Mouse (Mus musculus): Measurements from ENCODE around the gene Trim62. TPM values are rescaled to one million over a fixed set of nuclear protein-coding genes. Genes with fewer than 3 reads are reported as not detected.

Trim62 gene
- polyA plus RNA-seq, 1 experiment from 2014 or later, result 20.6 TPM

DNA sequence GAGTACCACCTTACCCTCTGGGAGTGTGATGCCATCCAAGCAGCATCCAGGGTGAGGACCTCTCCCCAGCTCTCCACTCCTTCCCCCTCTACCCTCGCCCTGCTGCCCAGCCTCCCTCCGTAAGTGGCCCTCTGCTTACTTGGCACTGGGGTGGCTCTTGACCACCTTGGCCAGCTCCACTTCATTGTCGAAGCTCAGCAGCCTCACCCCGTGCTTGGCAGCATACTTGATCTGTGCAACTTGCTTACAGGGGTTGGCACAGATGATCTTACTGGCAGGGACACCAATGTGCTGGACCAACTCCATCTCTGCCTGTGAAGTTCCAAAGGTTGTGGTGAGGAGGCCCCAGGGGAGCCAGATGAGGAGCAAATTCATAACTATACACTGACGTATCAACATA, 67.1 kb downstream of the Trim62 start:
- ATAC-seq (ENCODE audit: insufficient read depth, low FRiP score, low TSS enrichment), result no peak
- Histone ChIP-seq H3K9me3 (ENCODE audit: control insufficient read depth, low read length) (no peaks in the 10 kb centered on the region), H3K4me3 (ENCODE audit: low read depth, low read length) (no peak overlapping the region), H3K27me3 (ENCODE audit: control insufficient read depth, insufficient read depth, low read length) (no peaks in the 10 kb centered on the region), H3K27ac (ENCODE audit: low read depth, low read length) (no peak overlapping the region), H3K4me2 (ENCODE audit: low read depth) (no peak overlapping the region), H3K9ac (ENCODE audit: low read length) (no peak overlapping the region), H3K4me1 (ENCODE audit: control insufficient read depth, insufficient read depth, low read length) (no peaks in the 10 kb centered on the region), H3K36me3 (ENCODE audit: control insufficient read depth, insufficient read depth, low read length) (no peaks in the 10 kb centered on the region)
- DNase-seq (ENCODE audit: low spot score), result no peak
- 89% methylated on average over 5 of the region's 5 CpGs for WGBS

DNA sequence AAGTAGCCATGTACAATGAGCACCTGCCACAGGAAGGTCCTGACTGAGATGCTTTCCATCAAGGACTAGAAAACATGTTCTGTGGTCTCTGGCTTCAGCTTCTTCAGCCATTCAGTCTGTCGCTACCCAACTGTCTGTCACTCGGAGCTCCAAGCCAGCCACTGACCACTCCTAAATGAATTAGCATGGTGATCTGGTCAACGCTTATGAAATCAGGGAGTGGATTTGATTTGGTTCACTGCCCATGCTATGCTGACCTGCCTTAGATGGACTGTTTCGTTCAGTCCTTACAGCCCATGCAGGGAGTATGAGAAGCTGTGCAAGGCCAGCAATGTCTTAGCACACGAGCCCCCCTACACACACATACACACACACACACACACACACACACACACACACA, 70.5 kb downstream of the Trim62 start:
- H3K36me3 ChIP-seq (ENCODE audit: control insufficient read depth, insufficient read depth, low read length), result no peaks in the 10 kb centered on the region
- H3K9ac ChIP-seq (ENCODE audit: low read length), result no peak overlapping the region
- H3K4me1 ChIP-seq (ENCODE audit: control insufficient read depth, insufficient read depth, low read length), result no peaks in the 10 kb centered on the region
- DNase-seq (ENCODE audit: low spot score), result no peak
- H3K27me3 ChIP-seq (ENCODE audit: control insufficient read depth, insufficient read depth, low read length), result no peaks in the 10 kb centered on the region
- H3K9me3 ChIP-seq (ENCODE audit: control insufficient read depth, low read length), result no peaks in the 10 kb centered on the region
- no peak for ATAC-seq (ENCODE audit: insufficient read depth, low FRiP score, low TSS enrichment)
- 87% methylated on average over 5 of the region's 5 CpGs for WGBS
- H3K4me3 ChIP-seq (ENCODE audit: low read depth, low read length), result no peak overlapping the region
- no peak overlapping the region for H3K27ac ChIP-seq (ENCODE audit: low read depth, low read length)
- H3K4me2 ChIP-seq (ENCODE audit: low read depth), result no peak overlapping the region

DNA sequence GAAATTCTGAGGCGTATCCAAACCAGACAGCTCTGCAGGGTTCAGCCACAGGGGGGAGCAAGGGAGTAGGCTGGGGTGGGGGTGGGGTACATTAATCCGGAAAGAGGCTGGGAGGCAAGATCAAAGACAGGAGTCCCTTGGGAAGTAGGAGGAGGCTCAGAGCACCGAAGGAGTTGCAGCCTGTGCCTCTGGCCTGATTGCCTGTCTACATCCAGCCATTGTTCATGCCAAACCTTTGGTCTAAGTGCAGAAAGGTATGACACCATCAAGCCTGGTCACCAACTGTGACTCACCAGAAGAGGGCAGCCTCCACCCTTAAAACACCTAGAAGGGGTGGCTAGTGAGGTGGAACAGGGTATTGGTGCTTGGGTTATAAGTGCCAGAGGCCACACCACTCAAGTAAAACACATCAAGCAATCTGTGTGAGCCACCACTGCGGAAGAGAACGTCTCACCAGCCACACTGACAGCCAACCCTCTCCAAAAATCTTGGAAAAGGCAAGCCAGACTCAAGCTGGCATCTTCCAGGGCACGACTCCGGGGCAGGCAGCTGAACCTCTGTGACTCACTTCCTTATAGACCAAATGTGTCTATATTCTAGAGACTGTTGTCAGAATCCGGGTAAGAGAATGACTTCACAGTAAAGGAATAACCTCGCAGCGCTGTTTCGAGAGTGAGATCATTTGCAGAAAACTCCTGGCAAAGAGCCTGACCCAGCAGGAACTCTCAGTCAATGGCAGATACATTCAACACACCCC, 74.0 kb downstream of the Trim62 start:
- no peaks in the 10 kb centered on the region for H3K36me3 ChIP-seq (ENCODE audit: control insufficient read depth, insufficient read depth, low read length)
- peaks cover 5% of the 10 kb centered on the region for H3K27me3 ChIP-seq (ENCODE audit: control insufficient read depth, insufficient read depth, low read length)
- no peak overlapping the region for H3K9ac ChIP-seq (ENCODE audit: low read length)
- no peak overlapping the region for H3K27ac ChIP-seq (ENCODE audit: low read depth, low read length)
- 0 out of 2 replicates have a peak, but pooled peaks cover 2% of the 10 kb centered on the region for H3K4me1 ChIP-seq (ENCODE audit: control insufficient read depth, insufficient read depth, low read length)
- H3K9me3 ChIP-seq (ENCODE audit: control insufficient read depth, low read length), result no peaks in the 10 kb centered on the region
- WGBS, result 52% methylated on average over 11 of the region's 11 CpGs
- H3K4me3 ChIP-seq (ENCODE audit: low read depth, low read length), result no peak overlapping the region
- DNase-seq (ENCODE audit: low spot score), result peak; percentile 55
- no peak for ATAC-seq (ENCODE audit: insufficient read depth, low FRiP score, low TSS enrichment)
- no peak overlapping the region for H3K4me2 ChIP-seq (ENCODE audit: low read depth)

DNA sequence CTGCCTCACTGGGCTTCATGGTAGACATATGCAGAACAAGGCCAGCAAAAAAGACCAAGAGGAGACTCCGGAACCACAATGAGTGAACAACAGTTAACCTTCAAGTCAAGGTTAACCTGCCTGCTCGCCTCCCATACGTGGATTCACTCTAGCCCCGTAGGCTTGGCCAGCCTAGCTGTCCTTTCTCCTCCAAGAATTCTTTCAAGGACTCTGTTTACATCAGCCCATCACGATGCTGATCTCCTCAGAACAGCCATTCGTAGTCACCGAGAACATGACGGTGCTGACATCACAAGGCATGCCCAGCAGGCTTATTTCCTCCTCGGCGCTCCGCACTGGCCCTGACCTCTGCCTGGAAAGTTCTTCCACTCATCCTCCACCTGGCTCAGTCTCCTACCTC, 74.8 kb downstream of the Trim62 start:
- Histone ChIP-seq H3K4me3 (ENCODE audit: low read depth, low read length) (no peak overlapping the region), H3K27ac (ENCODE audit: low read depth, low read length) (no peak overlapping the region), H3K9me3 (ENCODE audit: control insufficient read depth, low read length) (no peaks in the 10 kb centered on the region), H3K4me1 (ENCODE audit: control insufficient read depth, insufficient read depth, low read length) (0 out of 2 replicates have a peak, but pooled peaks cover 2% of the 10 kb centered on the region), H3K36me3 (ENCODE audit: control insufficient read depth, insufficient read depth, low read length) (no peaks in the 10 kb centered on the region), H3K27me3 (ENCODE audit: control insufficient read depth, insufficient read depth, low read length) (peaks cover 5% of the 10 kb centered on the region), H3K4me2 (ENCODE audit: low read depth) (no peak overlapping the region), H3K9ac (ENCODE audit: low read length) (no peak overlapping the region)
- no peak for DNase-seq (ENCODE audit: low spot score)
- WGBS, result 89% methylated on average over 11 of the region's 11 CpGs
- no peak for ATAC-seq (ENCODE audit: insufficient read depth, low FRiP score, low TSS enrichment)

DNA sequence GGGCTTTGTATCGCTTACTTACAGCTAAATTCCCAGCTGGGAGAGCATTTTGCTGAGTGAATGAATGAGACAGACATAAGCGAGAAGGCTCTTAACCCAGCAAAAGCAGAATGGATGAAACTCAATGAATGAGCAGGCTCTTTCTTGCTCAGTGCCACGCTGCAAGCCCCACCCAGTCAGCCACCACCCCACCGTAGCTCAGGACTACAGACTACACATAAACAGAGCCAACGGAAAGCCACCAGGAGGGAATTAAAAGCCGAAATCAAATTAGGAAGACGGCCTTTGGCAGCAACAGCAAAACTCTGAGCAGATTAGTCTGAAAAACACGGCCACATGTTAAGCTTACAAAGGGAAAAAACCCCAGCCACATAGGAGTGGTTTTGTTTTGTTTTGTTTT, 75.5 kb downstream of the Trim62 start:
- ATAC-seq (ENCODE audit: insufficient read depth, low FRiP score, low TSS enrichment) (no peak), DNase-seq (ENCODE audit: low spot score) (no peak)
- Histone ChIP-seq H3K9ac (ENCODE audit: low read length) (no peak overlapping the region), H3K36me3 (ENCODE audit: control insufficient read depth, insufficient read depth, low read length) (no peaks in the 10 kb centered on the region), H3K27me3 (ENCODE audit: control insufficient read depth, insufficient read depth, low read length) (peaks cover 5% of the 10 kb centered on the region), H3K4me1 (ENCODE audit: control insufficient read depth, insufficient read depth, low read length) (0 out of 2 replicates have a peak, but pooled peaks cover 2% of the 10 kb centered on the region), H3K9me3 (ENCODE audit: control insufficient read depth, low read length) (no peaks in the 10 kb centered on the region), H3K4me2 (ENCODE audit: low read depth) (no peak overlapping the region), H3K4me3 (ENCODE audit: low read depth, low read length) (no peak overlapping the region), H3K27ac (ENCODE audit: low read depth, low read length) (no peak overlapping the region)
- 81% methylated on average over 8 of the region's 8 CpGs for WGBS

DNA sequence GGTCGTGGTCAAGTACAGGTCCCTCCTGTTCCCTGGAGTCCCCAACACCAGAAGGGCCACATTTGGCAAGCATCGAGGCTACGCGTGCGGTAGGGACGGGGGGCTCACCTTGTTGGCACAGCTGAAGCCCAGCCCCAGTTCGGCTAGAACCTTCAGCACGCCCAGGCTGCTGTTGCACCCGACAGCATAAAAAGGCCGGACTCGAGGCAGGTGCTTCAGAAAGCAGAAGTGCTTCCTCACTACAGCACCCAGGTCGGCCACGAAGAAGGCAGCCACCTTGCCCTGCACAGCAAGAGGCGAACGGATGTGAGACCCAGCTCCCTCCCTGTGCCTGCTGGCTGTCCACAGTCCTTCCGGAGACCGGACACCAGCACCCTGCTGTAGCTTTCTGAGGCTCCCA, 76.3 kb downstream of the Trim62 start:
- 0 out of 2 replicates have a peak, but pooled peaks cover 2% of the 10 kb centered on the region for H3K4me1 ChIP-seq (ENCODE audit: control insufficient read depth, insufficient read depth, low read length)
- no peaks in the 10 kb centered on the region for H3K9me3 ChIP-seq (ENCODE audit: control insufficient read depth, low read length)
- DNase-seq (ENCODE audit: low spot score) (no peak), ATAC-seq (ENCODE audit: insufficient read depth, low FRiP score, low TSS enrichment) (no peak)
- H3K9ac ChIP-seq (ENCODE audit: low read length), result no peak overlapping the region
- no peak overlapping the region for H3K4me2 ChIP-seq (ENCODE audit: low read depth)
- no peak overlapping the region for H3K27ac ChIP-seq (ENCODE audit: low read depth, low read length)
- H3K36me3 ChIP-seq (ENCODE audit: control insufficient read depth, insufficient read depth, low read length), result no peaks in the 10 kb centered on the region
- H3K27me3 ChIP-seq (ENCODE audit: control insufficient read depth, insufficient read depth, low read length), result peaks cover 5% of the 10 kb centered on the region
- H3K4me3 ChIP-seq (ENCODE audit: low read depth, low read length), result no peak overlapping the region
- WGBS, result 87% methylated on average over 17 of the region's 17 CpGs

Other genes with a start within 250 kb of the Trim62 start
- gene Phc2, start 228.9 kb upstream of the Trim62 start, polyA plus RNA-seq (2014; fragmentation: Nextera tagmentation; extraction: Ambion mirVana), result 109 and 123 TPM in 2 replicates
- 0.33 and 0.45 TPM in 2 replicates for gene A3galt2, start 128.2 kb upstream of the Trim62 start, polyA plus RNA-seq (2014; fragmentation: Nextera tagmentation; extraction: Ambion mirVana)
- gene Zfp362, start 77.5 kb upstream of the Trim62 start, polyA plus RNA-seq (2014; fragmentation: Nextera tagmentation; extraction: Ambion mirVana), result 46.6 and 50.1 TPM in 2 replicates
- 12.9 and 14.6 TPM in 2 replicates for gene Azin2, start 78.9 kb downstream of the Trim62 start, polyA plus RNA-seq (2014; fragmentation: Nextera tagmentation; extraction: Ambion mirVana)
- gene Ak2, start 108.4 kb downstream of the Trim62 start, polyA plus RNA-seq (2014; fragmentation: Nextera tagmentation; extraction: Ambion mirVana), result 133 and 134 TPM in 2 replicates
- 11.8 and 13.6 TPM in 2 replicates for gene Rnf19b, start 174.7 kb downstream of the Trim62 start, polyA plus RNA-seq (2014; fragmentation: Nextera tagmentation; extraction: Ambion mirVana)
- 1.5 TPM in 2 replicates for gene Tmem54, start 222.0 kb downstream of the Trim62 start, polyA plus RNA-seq (2014; fragmentation: Nextera tagmentation; extraction: Ambion mirVana)
- 7.2 and 8.9 TPM in 2 replicates for gene Hpca, start 238.5 kb downstream of the Trim62 start, polyA plus RNA-seq (2014; fragmentation: Nextera tagmentation; extraction: Ambion mirVana)